Mouse (Mus musculus) kidney, embryonic 15.5 days (tissue): ENCODE data around the gene Pnpt1. TPM values are rescaled to one million over a fixed set of nuclear protein-coding genes. Genes with fewer than 3 reads are reported as not detected.

ENCODE experiments used
- ATAC-seq: fragments of 200-750 bp; cut with Nextera tagmentation; replicated peaks from 2 replicates; pipeline ENCODE4 v1.8.0; 2017; ENCODE audit warnings: moderate TSS enrichment; ENCODE audit not compliant: low FRiP score
- H3K27ac ChIP-seq: fragments of 300-500 bp; sonication (generic); 2 replicates; pipeline ENCODE4 v1.5.1; 2015; ENCODE audit warnings: mild to moderate bottlenecking, inconsistent platforms
- H3K27me3 ChIP-seq: fragments of 300-500 bp; sonication (generic); 2 replicates; pipeline ENCODE4 v1.6.1; 2015; ENCODE audit warnings: inconsistent platforms
- H3K36me3 ChIP-seq: fragments of 300-500 bp; sonication (generic); 2 replicates; pipeline ENCODE4 v1.6.1; 2015; ENCODE audit warnings: inconsistent platforms
- H3K4me1 ChIP-seq: fragments of 300-500 bp; sonication (generic); 2 replicates; pipeline ENCODE4 v1.6.1; 2015; ENCODE audit warnings: inconsistent platforms
- H3K4me2 ChIP-seq: fragments of 300-500 bp; sonication (generic); 2 replicates; pipeline ENCODE4 v1.6.1; 2015; ENCODE audit warnings: moderate library complexity, mild to moderate bottlenecking, inconsistent platforms
- H3K4me3 ChIP-seq: fragments of 300-500 bp; sonication (generic); replicated peaks from 2 replicates; pipeline ENCODE4 v1.5.1; 2015; ENCODE audit warnings: mild to moderate bottlenecking, inconsistent platforms
- H3K9ac ChIP-seq: fragments of 300-500 bp; sonication (generic); 2 replicates; pipeline ENCODE4 v1.6.1; 2015; ENCODE audit warnings: mild to moderate bottlenecking, inconsistent platforms
- H3K9me3 ChIP-seq: fragments of 300-500 bp; sonication (generic); replicated peaks from 2 replicates; pipeline ENCODE4 v1.6.1; 2016; ENCODE audit warnings: inconsistent platforms
- WGBS: fragments of 180-500 bp; shearing (Covaris S2); methylation state at CpG from one replicate; pipeline ENCODE4 v1.1.7; 2015; ENCODE audit warnings: mixed read lengths; 5-methylcytosine and 5-hydroxymethylcytosine counted together
- polyA plus RNA-seq: library from polyadenylated mRNA; unstranded; fragments of >200 nt; fragmentation: Nextera tagmentation; extraction: Ambion mirVana; gene quantifications from 2 replicates; pipeline ENCODE4 v1.2.1, GENCODE M21; 2015

Pnpt1 gene
- polyA plus RNA-seq, 1 experiment from 2014 or later = 45.4 TPM

DNA sequence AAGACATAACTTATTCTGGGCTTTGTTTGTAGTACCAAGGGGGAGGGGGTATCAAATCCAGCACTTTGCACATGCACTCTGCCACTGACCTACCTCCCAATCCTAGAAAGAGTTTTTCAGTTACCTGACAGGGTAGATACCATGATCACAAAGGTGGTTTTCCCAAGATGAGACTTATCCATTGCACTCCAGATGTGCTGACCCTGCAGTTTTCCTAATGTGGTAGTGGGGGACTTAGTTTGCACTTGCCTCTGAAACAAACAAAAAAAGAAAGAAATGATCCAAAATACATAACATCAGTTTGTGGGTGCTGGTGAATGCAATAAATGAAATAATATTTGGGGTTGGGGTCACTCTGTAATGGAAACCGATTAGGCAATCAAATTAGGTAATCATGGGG, 48.8 kb downstream of the Pnpt1 start:
- no peak overlapping the region for H3K4me2 ChIP-seq
- no peak for ATAC-seq
- no peaks in the 10 kb centered on the region for H3K9me3 ChIP-seq
- H3K27me3 ChIP-seq = no peaks in the 10 kb centered on the region
- no peak overlapping the region for H3K9ac ChIP-seq
- 91% methylated on average over 1 of the region's 1 CpGs for WGBS
- no peaks in the 10 kb centered on the region for H3K4me1 ChIP-seq
- H3K36me3 ChIP-seq = peaks cover 30% of the 10 kb centered on the region
- H3K4me3 ChIP-seq = no peak overlapping the region
- no peak overlapping the region for H3K27ac ChIP-seq

DNA sequence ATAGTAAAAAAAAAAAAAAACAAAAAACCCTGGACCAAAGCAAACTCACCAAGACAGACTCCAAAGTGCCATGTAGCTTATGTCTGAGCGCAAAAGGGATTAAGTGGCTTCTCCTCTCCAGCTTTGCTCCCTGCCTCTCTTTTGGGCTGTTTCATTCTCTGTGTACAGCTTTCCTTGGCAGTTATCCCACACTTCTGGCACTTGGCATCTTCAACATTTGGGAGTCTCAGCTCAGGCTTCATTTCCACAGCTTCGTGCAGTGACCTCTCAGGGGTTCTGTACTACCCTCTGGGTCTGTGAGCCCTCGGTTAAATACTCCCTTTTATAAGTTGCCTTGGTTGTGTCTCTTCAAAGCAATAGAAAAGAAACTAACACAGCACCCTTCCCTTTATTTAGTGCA, 50.1 kb downstream of the Pnpt1 start:
- Histone ChIP-seq H3K36me3 (peaks cover 43% of the 10 kb centered on the region), H3K4me3 (no peak overlapping the region), H3K27ac (no peak overlapping the region), H3K4me1 (no peaks in the 10 kb centered on the region), H3K9me3 (no peaks in the 10 kb centered on the region), H3K9ac (no peak overlapping the region), H3K27me3 (no peaks in the 10 kb centered on the region), H3K4me2 (no peak overlapping the region)
- no peak for ATAC-seq
- 85% methylated on average over 3 of the region's 3 CpGs for WGBS

DNA sequence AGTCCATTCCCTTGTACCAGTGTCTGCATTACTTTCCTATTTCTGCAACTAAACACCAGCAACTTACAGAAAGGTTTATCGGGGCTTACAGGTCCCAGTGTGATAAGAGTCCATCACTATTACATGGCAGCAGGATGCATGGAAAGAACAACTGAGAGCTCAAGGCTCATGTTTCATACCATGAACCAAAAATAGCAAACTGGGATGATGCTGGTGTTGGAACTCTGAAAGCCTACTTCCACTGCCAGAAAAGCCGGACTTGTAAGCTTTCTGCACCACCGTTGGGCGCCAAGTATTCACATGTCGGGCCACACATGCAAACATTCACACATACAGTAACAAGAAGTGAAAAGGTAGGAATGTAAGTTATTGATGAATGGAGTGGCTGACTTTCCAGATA, 51.2 kb downstream of the Pnpt1 start:
- no peak overlapping the region for H3K4me3 ChIP-seq
- peaks cover 54% of the 10 kb centered on the region for H3K36me3 ChIP-seq
- no peaks in the 10 kb centered on the region for H3K27me3 ChIP-seq
- no peak overlapping the region for H3K9ac ChIP-seq
- ATAC-seq = no peak
- 94% methylated on average over 5 of the region's 5 CpGs for WGBS
- no peak overlapping the region for H3K4me2 ChIP-seq
- no peaks in the 10 kb centered on the region for H3K9me3 ChIP-seq
- no peaks in the 10 kb centered on the region for H3K4me1 ChIP-seq
- H3K27ac ChIP-seq = no peak overlapping the region

DNA sequence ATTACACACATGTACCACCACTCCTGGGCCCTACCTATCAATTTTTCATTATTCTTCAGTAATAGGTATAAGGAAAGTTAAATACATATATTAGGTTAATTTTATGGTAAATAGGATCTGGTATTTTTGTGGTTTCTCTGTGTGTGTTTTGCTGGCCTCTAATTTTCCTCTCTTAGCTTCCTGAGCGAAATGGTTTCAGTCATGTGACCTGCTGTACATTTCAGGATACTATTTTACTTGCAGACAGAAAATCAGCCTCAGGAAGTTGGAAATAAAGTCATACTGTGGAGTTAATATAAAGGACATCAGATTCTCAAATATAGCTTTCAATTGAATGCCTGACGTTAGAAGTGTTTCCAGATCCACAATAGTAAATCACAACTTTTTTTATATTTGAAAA, 58.4 kb downstream of the Pnpt1 start:
- 83% methylated on average over 2 of the region's 2 CpGs for WGBS
- Histone ChIP-seq H3K27ac (no peak overlapping the region), H3K9me3 (no peaks in the 10 kb centered on the region), H3K36me3 (peaks cover 68% of the 10 kb centered on the region), H3K4me3 (no peak overlapping the region), H3K9ac (no peak overlapping the region), H3K4me2 (no peak overlapping the region), H3K27me3 (no peaks in the 10 kb centered on the region), H3K4me1 (no peaks in the 10 kb centered on the region)
- ATAC-seq = no peak

DNA sequence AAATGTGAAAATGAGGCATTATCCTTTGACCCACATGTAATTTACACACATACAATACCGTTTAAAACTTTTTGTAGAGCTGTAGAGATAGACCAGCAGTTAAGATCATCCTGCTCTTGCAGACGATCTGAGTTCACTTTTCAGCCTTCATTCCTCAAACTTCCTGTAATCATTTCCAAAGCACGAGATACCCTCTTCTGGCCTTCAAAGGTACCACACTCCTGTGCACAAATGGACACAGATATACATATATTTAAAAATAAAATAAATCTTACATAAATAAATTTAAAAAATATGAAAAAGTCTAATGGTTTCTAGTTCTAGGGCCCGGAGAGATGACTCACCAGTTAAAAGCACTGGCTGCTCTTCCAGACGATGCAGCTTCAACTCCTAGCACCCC, 73.1 kb downstream of the Pnpt1 start:
- H3K9ac ChIP-seq = no peak overlapping the region
- no peak for ATAC-seq
- H3K27ac ChIP-seq = no peak overlapping the region
- H3K4me3 ChIP-seq = no peak overlapping the region
- no peaks in the 10 kb centered on the region for H3K27me3 ChIP-seq
- no peaks in the 10 kb centered on the region for H3K4me1 ChIP-seq
- WGBS = 85% methylated on average over 5 of the region's 5 CpGs
- H3K4me2 ChIP-seq = no peak overlapping the region
- H3K36me3 ChIP-seq = peaks cover 56% of the 10 kb centered on the region
- no peaks in the 10 kb centered on the region for H3K9me3 ChIP-seq

DNA sequence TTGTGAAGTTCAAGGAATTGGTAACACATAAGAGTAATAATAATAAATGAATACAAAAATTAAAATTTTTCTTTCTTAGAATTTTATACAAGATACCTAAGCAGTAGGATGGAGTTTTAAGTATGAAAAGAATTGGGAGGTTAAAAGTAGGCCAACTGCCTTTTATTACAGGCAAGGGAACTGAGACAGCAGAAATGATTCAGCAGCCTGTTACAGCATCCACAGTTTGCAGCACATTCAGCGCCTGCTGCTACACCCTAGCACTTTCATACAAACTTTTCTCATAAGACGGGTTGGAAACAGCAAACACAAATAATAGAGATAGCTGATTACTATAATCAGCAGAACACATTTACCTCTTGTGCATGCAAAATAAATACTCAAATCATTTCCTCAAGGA, 79.2 kb downstream of the Pnpt1 start:
- 94% methylated on average over 2 of the region's 2 CpGs for WGBS
- Histone ChIP-seq H3K4me3 (no peak overlapping the region), H3K27me3 (no peaks in the 10 kb centered on the region), H3K27ac (no peak overlapping the region), H3K9me3 (no peaks in the 10 kb centered on the region), H3K9ac (no peak overlapping the region), H3K36me3 (peaks cover 52% of the 10 kb centered on the region), H3K4me1 (no peaks in the 10 kb centered on the region), H3K4me2 (no peak overlapping the region)
- ATAC-seq = no peak

Other genes starting within 250 kb of the Pnpt1 start
- gene Ppp4r3b, start 42.1 kb downstream of the Pnpt1 start, polyA plus RNA-seq = 89.5 and 92.2 TPM in 2 replicates
- gene Cfap36, start 116.7 kb downstream of the Pnpt1 start, polyA plus RNA-seq = 64.3 and 64.8 TPM in 2 replicates
- gene Ccdc88a, start 242.9 kb downstream of the Pnpt1 start, polyA plus RNA-seq = 28.9 and 31.5 TPM in 2 replicates